Mouse (Mus musculus): ENCODE data around the gene Fscn2. TPM values are rescaled to one million over a fixed set of nuclear protein-coding genes. Genes with fewer than 3 reads are reported as not detected.
"Not testable (repeated sequence)": the region's sequence is repeated elsewhere in the genome, so short reads cannot be mapped to it uniquely, and the experiment has no call there.

Gene Fscn2
- polyA plus RNA-seq, 1 experiment, result not detected

DNA sequence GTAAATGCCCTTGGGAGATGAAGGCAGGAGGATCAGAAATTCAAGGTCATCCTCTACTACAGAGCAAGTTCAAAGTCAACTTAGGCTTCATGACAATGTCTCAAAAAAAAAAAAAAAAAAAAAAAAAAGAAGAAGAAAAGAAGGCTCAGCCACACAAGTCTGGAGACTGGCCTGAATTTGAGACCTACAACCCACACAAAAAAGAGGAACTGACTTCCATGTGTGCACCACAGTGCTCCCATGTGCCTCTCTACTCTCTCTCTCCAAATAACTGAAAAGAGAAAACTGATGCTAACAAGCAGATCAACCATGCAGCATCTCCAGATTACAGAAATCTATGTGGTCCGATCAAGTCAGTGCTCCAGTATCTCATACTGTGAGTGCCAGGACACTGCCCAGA, 43.5 kb downstream of the Fscn2 start:
- TF ChIP-seq POLR2A (IDR thresholded peaks at IDR 0.05; ENCODE audit: low read depth, low read length) (no peak), CTCF (IDR thresholded peaks at IDR 0.05; ENCODE audit: extremely low read depth, insufficient read length, insufficient replicate concordance, low read depth, low read length) (no peak)
- peaks cover 81% of the 10 kb centered on the region for H3K36me3 ChIP-seq (ENCODE audit: control insufficient read depth, insufficient read depth, low read length)
- H3K4me1 ChIP-seq (ENCODE audit: control insufficient read depth, insufficient read depth, insufficient read length, low read length), result 0 out of 2 replicates have a peak, but pooled peaks cover 2% of the 10 kb centered on the region
- 95% methylated on average over 1 of the region's 1 CpGs for WGBS
- H3K27ac ChIP-seq (ENCODE audit: insufficient read depth, low read depth, low read length), result no peak overlapping the region
- H3K27me3 ChIP-seq (ENCODE audit: control insufficient read depth, insufficient read depth, low read length), result no peaks in the 10 kb centered on the region
- no peak overlapping the region for H3K4me3 ChIP-seq (ENCODE audit: low read depth, low read length)

DNA sequence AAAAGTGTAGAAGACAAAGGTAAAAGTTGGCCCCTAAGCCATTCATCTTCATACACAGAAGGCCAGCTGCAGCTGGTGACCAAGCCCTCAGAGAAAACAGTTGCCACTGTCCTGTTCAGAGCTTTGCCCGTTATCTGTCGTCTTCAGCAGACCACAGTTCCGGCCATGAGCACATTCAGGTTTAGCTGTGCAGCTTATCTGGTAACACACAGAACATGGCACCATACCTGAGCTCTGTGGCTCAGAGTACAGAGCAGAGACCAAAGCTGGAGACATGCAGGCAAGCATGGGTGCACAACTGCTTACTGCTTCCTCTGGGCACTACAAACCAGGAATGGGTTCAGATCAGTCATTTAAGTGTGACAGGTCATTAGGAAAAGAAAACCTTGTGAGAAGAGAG, 44.5 kb downstream of the Fscn2 start:
- H3K27ac ChIP-seq (ENCODE audit: insufficient read depth, low read depth, low read length), result no peak overlapping the region
- H3K27me3 ChIP-seq (ENCODE audit: control insufficient read depth, insufficient read depth, low read length), result no peaks in the 10 kb centered on the region
- 0 out of 2 replicates have a peak, but pooled peaks cover 2% of the 10 kb centered on the region for H3K4me1 ChIP-seq (ENCODE audit: control insufficient read depth, insufficient read depth, insufficient read length, low read length)
- WGBS, result 92% methylated on average over 3 of the region's 3 CpGs
- peaks cover 84% of the 10 kb centered on the region for H3K36me3 ChIP-seq (ENCODE audit: control insufficient read depth, insufficient read depth, low read length)
- no peak for TF ChIP-seq CTCF (IDR thresholded peaks at IDR 0.05; ENCODE audit: extremely low read depth, insufficient read length, insufficient replicate concordance, low read depth, low read length)
- no peak for TF ChIP-seq POLR2A (IDR thresholded peaks at IDR 0.05; ENCODE audit: low read depth, low read length)
- H3K4me3 ChIP-seq (ENCODE audit: low read depth, low read length), result no peak overlapping the region

DNA sequence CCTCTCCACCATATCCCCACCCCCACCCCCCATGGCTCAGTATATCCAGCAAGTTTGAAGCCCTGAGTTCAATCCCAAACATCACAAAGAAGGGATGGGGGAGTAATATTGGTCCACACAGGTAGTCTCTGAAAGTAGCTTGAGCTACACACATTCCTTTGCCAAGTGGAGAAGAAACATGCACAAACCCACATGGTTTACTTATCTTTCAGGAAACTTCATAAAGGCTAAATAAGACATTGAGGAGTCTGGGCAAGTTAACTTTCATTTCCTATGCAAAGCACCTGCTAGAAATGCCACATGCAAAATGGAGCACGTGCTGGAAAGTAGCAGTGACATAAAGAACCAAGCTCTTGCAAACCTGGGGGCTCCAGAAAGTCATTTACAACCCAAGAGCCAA, 45.1 kb downstream of the Fscn2 start:
- no peak overlapping the region for H3K4me3 ChIP-seq (ENCODE audit: low read depth, low read length)
- WGBS, result 91% methylated on average over 1 of the region's 1 CpGs
- peaks cover 85% of the 10 kb centered on the region for H3K36me3 ChIP-seq (ENCODE audit: control insufficient read depth, insufficient read depth, low read length)
- TF ChIP-seq CTCF (IDR thresholded peaks at IDR 0.05; ENCODE audit: extremely low read depth, insufficient read length, insufficient replicate concordance, low read depth, low read length) (no peak), POLR2A (IDR thresholded peaks at IDR 0.05; ENCODE audit: low read depth, low read length) (no peak)
- no peaks in the 10 kb centered on the region for H3K27me3 ChIP-seq (ENCODE audit: control insufficient read depth, insufficient read depth, low read length)
- no peak overlapping the region for H3K27ac ChIP-seq (ENCODE audit: insufficient read depth, low read depth, low read length)
- 0 out of 2 replicates have a peak, but pooled peaks cover 2% of the 10 kb centered on the region for H3K4me1 ChIP-seq (ENCODE audit: control insufficient read depth, insufficient read depth, insufficient read length, low read length)

DNA sequence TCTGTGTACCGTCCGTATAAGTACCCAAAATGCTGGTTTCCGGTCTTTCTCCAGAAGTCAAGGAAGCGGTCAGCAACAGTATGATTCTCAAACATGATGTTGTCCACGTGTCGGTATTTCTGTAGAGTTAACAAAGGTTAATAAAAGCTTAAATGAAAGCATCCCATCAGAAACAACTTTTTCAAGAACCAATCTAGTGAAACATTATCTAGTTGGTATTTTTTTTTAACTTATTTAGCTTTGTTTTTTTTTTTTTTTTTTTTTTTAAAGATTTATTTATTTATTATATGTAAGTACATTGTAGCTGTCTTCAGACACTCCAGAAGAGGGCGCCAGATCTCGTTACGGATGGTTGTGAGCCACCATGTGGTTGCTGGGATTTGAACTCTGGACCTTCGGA, 52.3 kb downstream of the Fscn2 start:
- not testable (repeated sequence) for H3K4me3 ChIP-seq (ENCODE audit: low read depth, low read length); H3K27ac ChIP-seq (ENCODE audit: insufficient read depth, low read depth, low read length); H3K27me3 ChIP-seq (ENCODE audit: control insufficient read depth, insufficient read depth, low read length); H3K4me1 ChIP-seq (ENCODE audit: control insufficient read depth, insufficient read depth, insufficient read length, low read length)
- WGBS, result 96% methylated on average over 7 of the region's 10 CpGs
- peaks cover 76% of the 10 kb centered on the region for H3K36me3 ChIP-seq (ENCODE audit: control insufficient read depth, insufficient read depth, low read length)

Other genes starting within 250 kb of the Fscn2 start
- gene Slc38a10, start 210.2 kb upstream of the Fscn2 start, polyA plus RNA-seq (2012; rRNA removed), result 59.0 and 108 TPM in 2 replicates
- 7.0 and 15.4 TPM in 2 replicates for gene Bahcc1, start 128.6 kb upstream of the Fscn2 start, polyA plus RNA-seq (2012; rRNA removed)
- gene Actg1, start 13.0 kb upstream of the Fscn2 start, polyA plus RNA-seq (2012; rRNA removed), result 927 and 1,318 TPM in 2 replicates
- 32.0 and 49.2 TPM in 2 replicates for gene Faap100, start 17.2 kb downstream of the Fscn2 start, polyA plus RNA-seq (2012; rRNA removed)
- gene Nploc4, start 76.2 kb downstream of the Fscn2 start, polyA plus RNA-seq (2012; rRNA removed), result 29.0 and 54.8 TPM in 2 replicates
- 0.15 and 0.60 TPM in 2 replicates for gene Tspan10, start 81.1 kb downstream of the Fscn2 start, polyA plus RNA-seq (2012; rRNA removed)
- 0.43 TPM in 2 replicates for gene Pde6g, start 92.0 kb downstream of the Fscn2 start, polyA plus RNA-seq (2012; rRNA removed)
- gene Oxld1, start 96.5 kb downstream of the Fscn2 start, polyA plus RNA-seq (2012; rRNA removed), result 16.6 and 23.6 TPM in 2 replicates
- 3.6 and 4.4 TPM in 2 replicates for gene Ccdc137, start 96.6 kb downstream of the Fscn2 start, polyA plus RNA-seq (2012; rRNA removed)
- 14.3 and 15.4 TPM in 2 replicates for gene Arl16, start 106.1 kb downstream of the Fscn2 start, polyA plus RNA-seq (2012; rRNA removed)
- gene Mrpl12, start 123.1 kb downstream of the Fscn2 start, polyA plus RNA-seq (2012; rRNA removed), result 130 and 155 TPM in 2 replicates
- 298 and 416 TPM in 2 replicates for gene Slc25a10, start 130.3 kb downstream of the Fscn2 start, polyA plus RNA-seq (2012; rRNA removed)
- 1.4 and 2.6 TPM in 2 replicates for gene Gcgr, start 169.2 kb downstream of the Fscn2 start, polyA plus RNA-seq (2012; rRNA removed)
- 24.0 and 30.3 TPM in 2 replicates for gene Mcrip1, start 188.2 kb downstream of the Fscn2 start, polyA plus RNA-seq (2012; rRNA removed)
- 0.51 TPM in 1 of 2 replicates, not detected in the other for gene Ppp1r27, start 189.6 kb downstream of the Fscn2 start, polyA plus RNA-seq (2012; rRNA removed)
- 442 and 705 TPM in 2 replicates for gene P4hb, start 211.7 kb downstream of the Fscn2 start, polyA plus RNA-seq (2012; rRNA removed)
- gene Arhgdia, start 220.1 kb downstream of the Fscn2 start, polyA plus RNA-seq (2012; rRNA removed), result 489 and 1,022 TPM in 2 replicates
- gene Alyref, start 236.8 kb downstream of the Fscn2 start, polyA plus RNA-seq (2012; rRNA removed), result 12.0 and 24.0 TPM in 2 replicates
- gene Anapc11, start 236.9 kb downstream of the Fscn2 start, polyA plus RNA-seq (2012; rRNA removed), result 46.4 and 97.9 TPM in 2 replicates
- gene Npb, start 246.9 kb downstream of the Fscn2 start, polyA plus RNA-seq (2012; rRNA removed), result 0.98 and 7.2 TPM in 2 replicates

Data from small intestine, adult 2 months (tissue).